Mouse (Mus musculus): ENCODE results near the gene Pitpna.
A peak's percentile ranks its signal among the peaks of the same experiment; 100 is the strongest.

Gene Pitpna

DNA sequence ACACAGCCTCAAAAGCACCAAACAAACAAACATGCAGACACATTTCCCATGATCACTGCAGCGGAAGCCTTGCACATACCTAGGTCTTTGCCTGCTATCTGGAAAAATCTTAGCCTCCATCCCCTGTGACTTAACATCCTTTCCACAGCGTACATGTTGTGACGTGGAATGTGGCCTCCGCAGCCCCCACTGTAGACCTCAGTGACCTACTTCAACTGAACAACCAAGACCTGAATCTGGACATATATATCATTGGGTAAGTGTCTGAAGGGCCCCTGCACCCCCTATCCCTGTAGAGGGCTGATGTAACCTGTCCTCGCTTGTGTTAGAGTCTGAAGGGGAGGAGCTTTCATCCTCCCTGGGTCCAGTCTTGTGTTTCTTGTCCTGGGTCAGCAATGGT, 45.0 kb downstream of the Pitpna start:
- no peak for DNase-seq

DNA sequence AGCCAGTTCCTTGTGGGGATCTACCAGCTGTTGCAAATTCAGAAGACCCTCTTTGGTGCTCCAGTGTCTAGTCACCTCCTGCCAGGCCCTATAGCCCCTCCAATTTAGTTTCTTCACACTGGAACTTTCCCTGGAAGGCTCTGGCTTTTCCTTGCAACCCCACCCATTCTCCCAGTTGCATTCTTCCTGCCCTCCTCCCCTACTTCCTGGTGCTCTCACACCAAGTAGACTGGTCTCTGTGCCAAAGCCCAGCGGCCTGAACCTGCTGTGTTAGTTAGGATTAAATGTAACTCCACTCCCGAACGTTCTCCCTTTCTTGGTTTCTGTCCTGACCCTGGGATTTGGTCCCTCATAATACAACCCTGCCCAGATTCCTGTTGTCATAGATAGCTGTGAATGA, 46.9 kb downstream of the Pitpna start:
- no peak for DNase-seq

DNA sequence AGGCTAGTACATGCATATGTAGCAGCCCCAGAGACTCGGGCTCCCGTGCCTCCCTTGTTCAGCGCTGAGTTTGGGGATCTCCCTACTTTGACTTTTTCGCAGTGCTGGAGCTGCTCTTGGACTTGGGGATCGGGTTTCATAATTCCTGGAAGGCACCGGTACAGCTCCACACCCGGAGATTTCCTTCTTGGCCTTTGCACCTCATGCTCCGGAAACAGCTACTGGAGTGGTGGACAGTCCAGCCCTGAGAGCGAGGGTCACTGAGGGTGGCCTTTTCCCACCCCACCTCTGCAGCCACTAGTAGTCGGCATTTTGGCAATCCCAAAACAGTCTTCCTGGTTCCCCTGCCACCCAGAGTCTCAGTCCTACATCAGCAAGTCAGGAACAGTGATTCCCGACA, 47.4 kb downstream of the Pitpna start:
- DNase-seq = no peak

DNA sequence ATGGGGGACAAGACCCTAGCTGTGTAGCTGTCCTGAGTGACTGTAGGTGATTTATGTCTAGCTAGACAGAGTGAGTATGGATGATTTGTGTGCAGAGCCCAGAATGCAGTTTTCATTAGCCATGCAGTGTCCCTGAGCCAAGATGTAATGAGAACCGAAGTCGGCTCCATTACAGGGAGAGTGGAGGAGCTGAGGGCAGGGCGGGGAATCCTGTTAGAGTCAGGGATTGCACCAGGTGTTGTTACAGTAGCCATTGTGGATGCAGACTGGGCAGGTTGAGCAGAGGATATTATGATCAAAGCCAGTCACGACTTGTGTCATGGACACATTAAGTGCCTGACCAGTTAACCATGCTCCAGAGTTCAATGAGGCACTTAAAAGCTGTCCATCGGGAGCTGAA, 55.4 kb downstream of the Pitpna start:
- no peak for DNase-seq

DNA sequence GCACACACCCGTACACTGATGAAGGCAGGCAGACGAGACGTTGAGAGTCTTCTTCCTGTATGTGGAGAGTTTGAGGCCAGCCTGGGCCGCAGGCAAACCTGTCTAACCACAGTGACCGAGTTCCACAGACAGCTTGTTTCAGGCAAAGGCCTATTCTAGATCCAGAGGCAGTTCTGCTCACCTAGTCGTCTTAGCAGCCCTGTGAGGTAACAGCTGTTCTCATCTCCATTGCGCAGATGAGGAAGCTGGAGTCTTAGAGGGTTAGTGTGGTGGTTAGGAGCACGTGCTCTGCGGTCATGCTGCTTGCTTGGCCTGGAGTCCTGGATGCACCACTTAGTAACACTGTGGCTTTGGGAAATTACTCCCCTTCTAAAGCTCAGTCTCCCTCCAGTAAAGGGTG, 56.8 kb downstream of the Pitpna start:
- no peak for DNase-seq

DNA sequence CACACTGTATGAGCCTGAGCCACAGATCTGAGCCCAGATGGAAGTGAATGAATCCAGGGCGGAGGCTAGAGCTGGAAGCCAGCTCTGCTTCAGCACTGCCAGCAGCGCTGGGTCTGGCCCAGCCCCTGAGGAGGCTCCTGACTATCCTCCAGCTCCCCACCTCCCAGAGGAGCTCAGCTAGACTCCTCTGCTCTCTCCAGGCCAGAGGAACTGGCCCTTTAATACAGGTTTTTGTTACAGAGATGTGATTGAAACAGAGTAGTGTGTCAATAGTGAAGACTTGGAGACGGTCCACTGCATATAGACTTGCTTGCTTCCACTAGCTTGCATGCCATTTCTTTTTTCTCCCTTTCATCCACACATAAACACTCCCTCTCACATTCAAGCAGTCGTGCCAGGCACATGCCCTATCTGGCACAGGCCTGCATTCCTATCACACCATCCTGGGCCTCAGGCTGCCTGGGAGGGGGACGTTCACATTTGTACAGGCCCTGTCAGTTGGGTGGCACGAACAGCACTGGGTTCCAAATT, 59.8 kb downstream of the Pitpna start:
- peak; percentile 65 to 70 for DNase-seq

DNA sequence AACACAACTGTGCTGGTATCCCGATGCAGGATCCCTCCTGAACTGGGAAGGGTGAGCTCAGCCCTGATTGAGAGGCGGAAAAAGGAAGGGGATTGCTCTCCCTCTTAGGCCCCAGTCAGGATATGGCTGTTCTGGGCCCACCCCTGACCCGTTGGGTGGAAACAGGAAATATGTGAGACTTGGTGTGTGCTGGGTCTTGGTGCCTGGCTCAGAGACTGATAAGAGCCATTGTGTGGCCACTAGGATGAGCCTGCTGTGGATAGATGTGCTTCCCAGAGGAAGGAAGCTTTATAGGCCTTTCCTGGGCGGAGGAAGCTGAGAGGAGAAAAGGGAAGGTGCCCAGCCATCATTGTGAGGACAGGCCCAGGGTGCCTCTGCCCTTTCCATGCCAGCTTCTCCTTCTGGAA, 61.3 kb downstream of the Pitpna start:
- no peak for DNase-seq

DNA sequence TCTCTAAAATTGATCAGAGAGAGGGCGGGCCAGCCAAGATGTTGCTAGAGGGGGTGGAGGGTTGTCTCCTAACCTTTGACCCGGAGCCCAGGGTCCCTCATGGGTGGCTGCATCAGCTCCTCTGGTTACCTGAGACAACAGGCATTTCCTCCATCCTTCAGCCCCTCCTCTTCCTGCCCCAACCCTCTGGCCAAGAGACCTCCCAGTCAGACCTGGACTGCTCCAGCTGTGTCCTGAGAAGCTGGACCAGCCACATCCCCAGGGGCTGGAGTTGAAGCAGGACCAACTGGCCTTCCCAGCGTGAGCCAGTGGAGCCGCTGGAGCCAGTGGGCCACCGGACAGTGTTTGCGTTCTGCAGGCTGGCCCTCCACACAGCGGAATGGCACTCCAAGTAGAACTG, 62.4 kb downstream of the Pitpna start, which contains the start of gene Myo1c:
TSS of gene Myo1c (plus strand) at position 194 of the 400 bp plus-strand sequence.
- peak in 1 of 2 experiments; percentile 27 for DNase-seq

DNA sequence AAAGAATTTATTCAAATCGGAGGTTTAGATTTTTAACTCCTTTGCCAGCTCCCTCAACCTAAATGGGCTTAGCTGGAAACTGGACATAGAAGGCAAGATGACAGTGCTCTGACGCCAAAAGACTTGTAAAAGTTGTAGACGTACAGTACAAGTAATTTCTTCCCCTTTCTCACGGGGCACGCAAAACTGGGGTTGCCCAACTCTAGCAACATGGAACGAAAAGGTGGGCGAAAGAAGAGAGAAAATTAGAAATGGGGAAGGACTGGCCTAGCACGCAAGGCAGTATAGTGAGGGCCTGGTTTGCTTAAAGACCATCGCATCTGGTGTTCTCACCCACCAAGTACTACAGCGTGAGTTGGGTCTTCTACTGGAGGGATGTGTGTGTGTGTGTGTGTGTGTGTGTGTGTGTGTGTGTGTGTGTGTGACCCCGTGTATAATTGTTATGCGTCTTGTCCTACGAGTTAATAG, 63.1 kb downstream of the Pitpna start:
- DNase-seq = no peak

DNA sequence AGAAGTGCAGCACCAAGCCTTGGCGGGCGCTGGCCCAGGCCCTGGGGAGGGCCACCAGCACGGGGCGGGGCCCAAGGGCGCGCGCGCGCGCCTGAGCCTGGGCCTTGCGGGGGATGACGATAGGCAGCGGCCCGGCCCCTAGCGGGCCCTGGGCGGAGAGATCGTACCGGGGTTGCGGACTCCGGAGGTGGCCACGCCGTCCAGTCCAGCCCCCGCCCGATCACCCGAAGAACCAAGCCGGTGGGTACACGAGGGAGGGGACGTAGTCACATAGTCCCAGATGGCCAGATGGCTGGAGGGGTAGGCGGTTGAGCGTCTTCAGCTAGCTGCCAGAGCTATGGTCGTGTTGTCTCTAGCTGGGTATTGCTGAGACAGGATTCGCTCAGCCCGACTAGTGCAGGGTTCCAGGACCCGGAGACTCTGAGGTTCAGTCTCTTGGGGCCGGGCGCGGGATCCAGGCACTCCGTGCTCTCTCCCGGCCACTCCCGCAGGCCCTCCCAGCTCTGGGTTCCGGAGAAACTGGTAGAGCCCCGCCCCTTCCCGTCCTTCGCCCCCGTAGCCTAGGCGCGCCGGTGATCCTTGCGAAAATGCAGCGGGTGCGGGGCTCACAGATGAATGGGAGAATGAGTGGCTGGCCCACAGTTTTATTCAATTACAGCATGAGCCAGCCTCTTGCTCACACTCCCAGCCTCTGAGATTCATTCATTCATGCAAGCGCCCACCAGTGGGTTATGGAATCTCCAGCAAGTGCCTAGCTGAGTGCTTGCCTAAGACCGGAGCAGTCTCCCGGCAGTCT, 63.7 kb downstream of the Pitpna start:
- DNase-seq = peak; percentile 78 to 81

DNA sequence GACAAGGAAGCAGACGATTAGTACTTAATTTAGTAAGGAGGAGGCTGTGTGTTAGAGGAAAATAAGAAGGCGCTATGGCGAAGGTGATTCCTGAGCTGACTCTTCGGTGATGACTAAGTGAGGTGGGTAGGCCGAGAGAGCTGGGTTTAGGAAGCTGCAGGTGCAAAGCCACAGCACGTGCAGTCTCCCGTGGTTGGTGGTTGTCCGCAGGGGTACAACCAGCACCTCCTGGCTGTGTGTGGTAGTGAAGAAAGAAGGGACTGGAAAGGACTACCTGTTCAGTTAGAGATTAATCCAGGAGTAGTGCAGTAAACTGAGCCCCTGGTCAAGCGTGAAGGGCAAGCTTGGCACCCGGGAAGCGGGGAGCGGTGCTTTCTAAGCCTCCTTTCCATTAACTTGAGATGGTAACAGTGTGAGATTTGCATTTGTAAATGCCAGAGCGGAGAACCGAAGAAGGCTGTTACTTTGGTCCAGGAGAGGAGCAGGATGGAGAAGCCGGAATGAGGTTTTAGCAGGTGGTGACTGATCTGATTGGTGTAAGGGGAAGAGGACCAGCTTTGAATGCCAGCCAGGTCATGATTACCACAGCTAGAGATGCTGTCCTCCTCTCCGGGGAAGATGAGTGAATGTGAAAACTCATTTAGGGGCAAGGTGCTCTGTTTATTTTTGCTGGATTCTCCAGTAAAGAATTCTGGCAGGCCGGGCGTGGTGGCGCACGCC, 64.5 kb downstream of the Pitpna start:
- peak in 1 of 2 experiments; percentile 5 for DNase-seq

DNA sequence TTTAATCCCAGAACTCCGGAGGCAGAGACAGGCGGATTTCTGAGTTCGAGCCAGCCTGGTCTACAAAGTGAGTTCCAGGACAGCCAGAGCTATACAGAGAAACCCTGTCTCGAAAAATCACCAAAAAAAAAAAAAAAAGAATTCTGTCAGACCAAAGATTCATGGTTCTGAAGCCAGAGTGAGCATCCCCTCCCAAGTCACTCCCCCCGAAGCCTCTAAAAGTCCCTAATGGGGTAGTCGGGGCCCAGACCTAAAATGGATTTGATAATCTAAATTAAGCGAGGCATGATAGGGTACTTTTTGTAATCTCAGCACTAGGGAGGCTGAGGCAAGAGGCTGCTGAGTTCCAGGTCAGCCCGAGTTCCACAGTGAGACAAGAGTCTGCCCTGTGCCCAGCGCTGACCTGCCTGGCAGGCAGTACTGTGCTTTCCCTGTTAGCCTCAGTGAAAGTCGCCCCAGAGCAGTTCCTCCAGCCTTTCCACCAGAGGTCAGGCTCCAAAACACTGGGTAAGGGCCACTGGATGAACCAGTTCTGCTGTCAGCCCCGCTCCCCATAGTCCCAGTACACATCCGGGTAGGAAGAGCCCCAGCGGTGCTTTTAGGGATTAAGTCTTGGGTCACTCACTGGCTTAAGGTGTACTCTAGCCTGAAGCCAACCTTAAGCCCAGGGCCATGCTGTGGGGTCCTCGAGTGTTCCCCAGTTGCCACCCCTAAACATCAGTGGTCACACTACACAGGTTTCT, 65.2 kb downstream of the Pitpna start:
- DNase-seq = peak in 1 of 2 experiments; percentile 16

DNA sequence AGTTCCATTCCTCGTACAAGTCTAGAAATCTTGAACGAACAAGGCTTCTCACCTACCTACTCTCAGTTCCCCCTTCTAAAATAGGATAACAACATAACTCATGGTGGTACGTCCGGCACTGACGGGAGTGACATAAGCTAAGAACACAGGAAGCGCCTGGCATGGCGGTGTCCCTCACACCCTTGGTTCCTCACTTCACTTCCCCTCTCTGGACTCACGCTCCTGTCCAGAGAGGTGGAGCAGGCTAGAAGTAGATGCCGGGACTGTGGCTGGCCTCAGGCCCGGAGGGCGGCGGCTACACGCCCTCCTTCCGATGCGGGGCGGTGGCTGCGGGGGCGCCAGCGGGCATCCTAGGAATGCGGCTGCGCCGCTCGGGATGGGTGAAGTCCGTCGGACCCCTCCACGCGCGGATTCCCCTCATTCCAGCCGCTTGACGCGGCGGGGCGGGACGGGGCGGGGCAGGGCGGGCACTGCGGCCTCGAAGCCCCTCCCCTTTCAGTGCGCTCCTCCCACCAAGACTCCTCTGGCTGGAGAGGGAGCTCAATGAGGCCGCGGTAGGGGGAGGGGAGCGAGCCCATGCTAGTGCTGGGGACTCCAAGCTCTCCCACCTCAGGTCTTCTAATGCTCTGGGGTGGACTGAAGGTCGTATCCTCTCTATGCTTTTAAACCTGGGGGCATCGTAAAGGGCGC, 66.0 kb downstream of the Pitpna start:
- DNase-seq = peak; percentile 80 to 83

DNA sequence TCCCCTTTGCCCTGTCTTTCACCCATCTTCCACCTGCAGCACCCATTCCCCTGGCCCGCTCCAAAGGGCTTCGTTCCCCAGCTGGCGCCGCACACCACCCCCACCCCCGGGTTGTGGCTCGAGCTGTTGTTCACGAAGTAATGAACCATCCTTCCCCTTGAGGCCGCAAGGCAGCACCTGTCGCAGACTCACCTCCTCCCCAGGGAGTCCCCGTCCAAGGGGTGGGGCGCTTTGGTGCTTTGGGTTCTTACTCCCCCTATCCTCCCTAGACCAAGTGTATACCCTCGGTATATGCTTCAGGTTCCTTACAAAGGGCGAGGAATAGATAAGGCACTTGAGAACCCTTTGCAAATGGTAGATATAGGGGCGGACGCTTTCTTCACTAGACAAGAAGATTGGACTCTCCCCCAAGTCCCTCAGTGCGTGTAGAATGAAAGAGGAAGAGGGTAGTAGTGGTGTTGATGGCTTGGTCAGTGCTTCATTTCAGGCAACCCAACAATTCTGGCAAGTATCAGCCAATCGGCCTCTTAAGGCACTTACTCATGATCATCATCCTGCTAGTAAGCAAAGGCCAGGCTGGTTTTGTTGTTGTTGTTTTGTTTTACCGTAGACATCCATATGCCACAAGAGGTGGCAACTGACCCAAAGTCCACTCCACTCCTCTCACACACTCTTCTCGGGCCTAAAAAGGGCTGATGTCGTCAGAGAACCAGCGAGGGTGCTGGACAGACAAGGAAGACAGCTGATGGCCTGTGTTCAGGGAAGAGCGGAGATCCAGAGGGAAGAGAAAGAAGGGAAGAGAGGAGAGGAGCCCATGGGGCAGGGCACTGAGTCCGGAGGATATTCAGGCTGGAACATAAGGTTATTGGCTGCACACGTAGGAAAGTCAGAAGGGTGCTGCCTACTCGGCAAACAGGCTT, 66.8 kb downstream of the Pitpna start:
- DNase-seq = peak in 1 of 2 experiments; percentile 43

DNA sequence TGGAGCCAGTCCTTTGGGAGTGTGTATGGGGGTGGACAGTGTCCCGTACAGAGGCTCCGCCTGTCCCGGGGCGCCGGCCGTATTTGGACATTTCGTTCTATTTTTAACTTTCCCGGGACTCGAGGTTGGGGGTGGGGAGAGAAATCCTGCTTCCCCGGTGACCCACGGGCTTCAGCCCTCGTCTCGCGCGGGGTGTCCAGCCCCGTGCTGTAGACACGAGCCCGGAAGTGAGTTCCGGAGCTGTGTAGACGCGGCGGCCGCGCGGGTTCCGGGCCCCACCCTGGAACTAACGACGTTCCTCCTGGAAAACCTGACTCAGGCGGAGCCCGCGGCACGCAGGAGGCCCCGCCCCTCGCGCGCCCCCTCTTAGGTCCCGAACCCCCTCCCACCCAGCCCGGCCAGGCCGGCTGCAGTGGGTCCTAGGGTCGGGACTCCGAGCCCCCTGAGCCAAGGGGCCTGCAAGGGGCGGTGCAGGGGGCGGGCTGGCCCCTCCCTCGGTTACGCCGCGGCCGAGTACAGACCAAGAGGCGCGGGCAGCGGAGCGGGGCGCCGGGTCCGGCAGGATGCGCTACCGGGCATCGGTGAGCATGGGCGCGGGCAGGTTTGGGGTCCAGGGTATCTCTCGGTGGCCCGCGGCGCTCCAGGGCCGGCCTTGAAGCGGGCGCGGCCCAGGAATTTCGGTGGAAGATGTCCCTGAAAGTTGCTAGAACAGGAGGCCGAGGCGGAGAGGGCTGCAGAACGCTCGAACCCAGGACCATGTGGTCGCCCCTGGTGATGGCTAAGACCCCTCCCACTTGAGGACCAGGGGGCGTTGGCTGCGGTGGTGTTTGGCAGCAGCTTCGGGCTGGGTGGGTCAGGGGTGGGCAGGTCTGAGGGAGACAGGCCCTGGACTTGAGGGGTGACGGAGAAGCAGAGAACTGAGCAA, 68.0 kb downstream of the Pitpna start:
- peak; percentile 70 to 72 for DNase-seq

DNA sequence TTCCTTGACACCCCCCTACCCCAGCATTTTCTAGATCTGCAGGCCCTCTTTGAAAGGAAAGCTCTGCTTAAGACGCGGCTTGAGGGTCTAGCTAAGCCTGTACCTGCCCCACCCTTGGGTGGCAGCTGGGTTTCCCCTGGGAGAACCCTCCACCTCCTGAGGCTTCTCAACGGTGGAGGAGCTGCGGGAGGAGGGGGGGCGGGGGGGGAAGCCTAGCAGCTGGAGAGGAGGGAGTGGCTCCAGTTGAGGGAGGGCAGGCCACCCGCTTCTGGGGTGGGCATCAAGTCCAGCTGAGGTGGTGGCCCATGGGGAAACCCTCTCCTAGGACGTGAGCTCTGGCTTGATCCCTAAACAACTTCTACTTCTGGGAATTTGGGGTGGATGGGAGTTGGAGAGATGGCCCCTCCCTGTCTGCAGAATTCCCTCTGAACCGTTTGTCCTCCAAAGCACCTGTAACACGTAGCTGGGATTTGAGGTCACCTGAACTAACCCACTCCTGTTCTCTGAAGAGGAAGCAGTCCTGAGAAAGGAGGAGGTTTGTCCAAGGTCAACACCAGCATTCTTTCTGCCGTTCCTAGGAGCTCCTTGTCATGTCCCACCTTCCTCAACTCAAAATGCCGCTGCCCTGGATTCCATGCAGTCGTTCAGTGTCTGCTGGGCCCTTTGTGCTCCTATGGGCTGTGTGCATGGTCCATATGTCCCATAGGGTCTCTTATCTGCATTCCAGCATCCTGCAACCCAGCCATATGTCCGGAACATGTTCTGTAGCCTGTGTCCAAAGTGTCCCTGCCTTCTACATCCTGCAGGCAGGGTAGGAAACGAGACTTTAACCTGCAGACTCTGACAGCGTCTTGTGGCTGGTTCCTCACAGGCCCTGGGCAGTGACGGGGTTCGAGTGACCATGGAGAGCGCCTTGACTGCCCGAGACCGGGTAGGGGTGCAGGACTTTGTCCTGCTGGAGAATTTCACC, 69.0 kb downstream of the Pitpna start:
- DNase-seq = peak in 1 of 2 experiments; percentile 21

DNA sequence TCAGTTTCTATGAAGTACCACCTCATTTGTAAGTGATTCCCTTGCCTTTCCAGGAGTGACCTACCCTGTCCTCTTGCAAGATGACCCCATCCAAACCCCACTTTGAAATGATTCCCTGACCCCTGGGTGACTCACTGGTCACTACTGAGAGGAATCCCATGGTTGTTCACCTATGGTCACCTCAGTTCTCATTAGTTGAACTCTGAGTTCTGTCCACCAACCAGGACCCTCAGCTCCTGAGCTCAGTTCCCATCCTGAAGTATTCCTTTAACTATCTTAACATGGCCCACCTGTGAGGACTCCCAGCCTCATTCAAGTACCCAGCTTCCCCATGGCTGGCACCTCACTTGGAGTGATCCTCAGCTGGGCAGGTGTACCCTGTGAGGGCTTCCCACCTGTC, 69.9 kb downstream of the Pitpna start:
- no peak for DNase-seq

DNA sequence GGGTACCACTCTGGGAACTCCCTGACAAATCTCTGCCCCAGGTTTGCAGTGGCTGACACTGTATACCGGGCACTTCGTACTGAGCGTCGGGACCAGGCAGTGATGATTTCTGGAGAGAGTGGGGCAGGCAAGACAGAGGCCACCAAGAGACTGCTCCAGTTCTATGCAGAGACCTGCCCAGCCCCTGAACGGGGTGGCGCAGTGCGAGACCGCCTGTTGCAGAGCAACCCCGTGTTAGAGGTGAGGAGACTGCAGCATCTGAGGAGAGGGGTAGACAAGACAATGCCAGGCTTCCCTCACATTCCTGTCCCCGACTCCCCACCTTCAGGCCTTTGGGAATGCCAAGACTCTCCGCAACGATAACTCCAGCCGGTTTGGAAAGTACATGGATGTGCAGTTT, 70.4 kb downstream of the Pitpna start:
- no peak for DNase-seq

Measured in cerebellum, postnatal 10 days (tissue).